Mouse (Mus musculus): ENCODE data around the gene Dop1a. TPM values are rescaled to one million over a fixed set of nuclear protein-coding genes. Genes with fewer than 3 reads are reported as not detected.

The Dop1a gene
- polyA plus RNA-seq, 1 experiment from 2014 or later, result 10.6 TPM

DNA sequence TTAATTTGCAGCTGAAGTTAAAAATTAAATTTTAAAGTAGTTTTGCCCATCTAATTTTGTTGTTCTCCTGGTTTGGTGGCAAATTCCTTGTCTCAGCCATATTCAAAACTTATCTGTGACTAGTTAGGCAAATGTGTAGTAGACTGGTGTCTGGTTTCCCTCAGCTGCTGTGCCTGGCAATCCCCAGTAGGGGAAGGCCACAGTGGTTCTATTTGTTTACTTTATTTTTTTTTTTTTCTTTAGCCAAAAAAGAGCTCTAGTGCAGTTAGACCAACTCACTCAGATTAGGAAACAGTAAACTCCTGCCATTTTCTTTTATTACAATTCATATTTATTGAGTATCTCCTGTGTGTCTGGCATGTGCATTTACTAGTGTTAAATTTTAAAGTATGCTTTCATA is 55.4 kb downstream of the Dop1a start:
- H3K36me3 ChIP-seq, result peaks cover 25% of the 10 kb centered on the region
- no peaks in the 10 kb centered on the region for H3K4me1 ChIP-seq
- H3K27me3 ChIP-seq (ENCODE audit: low read depth, poor library complexity, severe bottlenecking), result no peaks in the 10 kb centered on the region
- no peak for DNase-seq (ENCODE audit: low spot score)
- H3K27ac ChIP-seq, result no peak overlapping the region
- no peaks in the 10 kb centered on the region for H3K9me3 ChIP-seq (replicated peaks)
- no peak overlapping the region for H3K4me3 ChIP-seq

- 59% methylated on average over 2 of the region's 2 CpGs for WGBS
- Histone ChIP-seq H3K36me3 (peaks cover 14% of the 10 kb centered on the region), H3K4me1 (no peaks in the 10 kb centered on the region), H3K4me3 (no peak overlapping the region), H3K27ac (no peak overlapping the region), H3K27me3 (ENCODE audit: low read depth, poor library complexity, severe bottlenecking) (no peaks in the 10 kb centered on the region), H3K9me3 (replicated peaks) (no peaks in the 10 kb centered on the region)
- DNase-seq (ENCODE audit: low spot score), result no peak
Measured at GRCm38 (mm10) chr9:86525600-86525999, 58.6 kb downstream of the Dop1a start.

DNA sequence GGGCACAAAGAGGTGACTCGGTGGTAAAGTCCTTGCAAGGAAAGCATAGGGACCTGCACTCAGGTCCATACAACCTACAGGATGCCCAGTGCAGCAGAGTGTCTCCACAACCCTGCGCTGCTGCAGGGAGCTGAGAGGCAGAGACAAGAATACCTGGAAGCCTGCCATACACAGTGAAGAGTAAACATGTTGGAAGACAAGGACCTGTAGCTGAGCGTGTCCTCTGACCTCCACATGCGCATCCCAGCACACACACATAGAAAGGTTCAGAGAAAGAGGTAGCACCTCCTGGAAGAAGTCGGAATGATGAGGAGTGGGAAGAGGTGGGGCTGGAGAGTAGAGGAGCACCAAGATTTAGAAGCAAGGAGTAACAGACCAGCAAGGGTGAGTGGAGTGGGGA is 67.1 kb downstream of the Dop1a start:
- H3K27me3 ChIP-seq (ENCODE audit: low read depth, poor library complexity, severe bottlenecking), result no peaks in the 10 kb centered on the region
- WGBS, result 94% methylated on average over 5 of the region's 5 CpGs

DNA sequence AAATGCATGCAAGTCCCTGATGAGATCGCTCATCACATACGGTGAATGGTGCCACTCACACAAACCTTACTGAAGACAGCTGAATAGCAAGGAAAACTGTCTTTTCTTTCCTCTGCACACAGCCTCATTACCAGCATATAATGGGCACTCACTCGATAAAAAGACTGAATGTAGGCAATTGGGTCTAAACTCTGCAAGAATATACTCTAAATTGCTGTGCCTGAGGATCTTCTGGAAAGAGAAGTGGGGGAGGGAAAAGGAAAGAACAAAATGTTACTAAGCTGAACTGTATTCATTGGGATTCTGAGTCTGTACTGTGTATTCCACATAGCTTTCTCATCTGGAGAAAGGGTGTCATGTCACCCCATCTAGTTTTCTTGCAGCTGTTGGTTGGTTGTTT is 76.5 kb downstream of the Dop1a start:
- peaks cover 54% of the 10 kb centered on the region for H3K36me3 ChIP-seq
- no peaks in the 10 kb centered on the region for H3K4me1 ChIP-seq
- H3K27ac ChIP-seq, result no peak overlapping the region
- 92% methylated on average over 3 of the region's 3 CpGs for WGBS
- H3K4me3 ChIP-seq, result no peak overlapping the region
- no peaks in the 10 kb centered on the region for H3K27me3 ChIP-seq (ENCODE audit: low read depth, poor library complexity, severe bottlenecking)
- no peaks in the 10 kb centered on the region for H3K9me3 ChIP-seq (replicated peaks)
- DNase-seq (ENCODE audit: low spot score), result no peak

More for the DNA sequence above, 67.1 kb downstream of the Dop1a start:
- Histone ChIP-seq H3K27ac (no peak overlapping the region), H3K9me3 (replicated peaks) (no peaks in the 10 kb centered on the region), H3K4me1 (no peaks in the 10 kb centered on the region), H3K36me3 (peaks cover 14% of the 10 kb centered on the region; the same call in 1 of the 2 replicates), H3K4me3 (no peak overlapping the region)
- no peak for DNase-seq (ENCODE audit: low spot score)

DNA sequence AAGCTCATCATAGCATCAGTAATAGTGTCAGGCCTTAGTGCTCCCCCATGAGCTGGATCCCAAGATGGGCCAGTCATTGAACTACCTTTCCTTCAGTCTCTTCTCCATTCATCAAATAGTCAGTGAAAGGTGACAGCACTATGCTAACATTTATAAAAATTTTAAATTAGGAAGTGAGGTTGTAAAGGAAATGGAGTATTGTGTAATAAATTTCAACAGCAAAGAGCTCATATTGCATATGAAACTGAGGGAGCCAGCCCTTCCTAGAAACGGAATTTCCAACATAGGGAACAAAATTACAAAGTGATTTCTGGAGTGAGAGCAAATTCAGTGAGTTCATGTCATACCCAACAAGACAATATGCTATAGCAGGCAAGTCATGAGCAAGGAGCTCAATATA is 77.6 kb downstream of the Dop1a start:
- Histone ChIP-seq H3K4me3 (no peak overlapping the region), H3K9me3 (replicated peaks) (no peaks in the 10 kb centered on the region), H3K27me3 (ENCODE audit: low read depth, poor library complexity, severe bottlenecking) (no peaks in the 10 kb centered on the region), H3K27ac (no peak overlapping the region), H3K4me1 (no peaks in the 10 kb centered on the region), H3K36me3 (peaks cover 64% of the 10 kb centered on the region)
- 76% methylated on average over 1 of the region's 1 CpGs for WGBS
- DNase-seq (ENCODE audit: low spot score), result no peak

DNA sequence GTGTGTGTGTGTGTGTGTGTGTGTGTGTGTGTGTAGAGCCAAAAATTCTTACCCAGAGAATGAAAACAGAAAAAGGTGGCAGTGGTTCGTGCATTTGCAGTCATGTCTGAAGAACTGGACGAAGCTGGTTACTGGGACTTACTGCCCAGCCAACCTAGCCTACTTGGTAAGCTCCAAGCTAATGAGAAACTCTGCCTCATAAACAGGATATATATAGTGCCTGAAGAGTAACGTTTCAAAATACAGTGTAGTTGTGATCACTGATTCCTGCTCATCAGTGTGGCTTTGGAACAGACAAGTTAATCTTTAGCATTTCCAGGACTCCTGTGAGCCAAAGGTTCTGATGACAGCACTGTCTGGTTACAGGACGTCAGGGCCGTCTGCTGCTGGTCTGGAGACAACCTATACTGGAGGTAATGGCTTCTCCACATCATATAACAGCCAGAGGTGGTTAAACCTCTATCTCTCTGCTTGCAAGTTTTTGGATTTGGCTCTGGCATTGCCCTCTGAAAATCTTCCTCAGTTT is 82.7 kb downstream of the Dop1a start:
- Histone ChIP-seq H3K27me3 (ENCODE audit: low read depth, poor library complexity, severe bottlenecking) (no peaks in the 10 kb centered on the region), H3K4me3 (no peak overlapping the region), H3K36me3 (peaks cover 71% of the 10 kb centered on the region), H3K9me3 (replicated peaks) (no peaks in the 10 kb centered on the region), H3K27ac (no peak overlapping the region), H3K4me1 (no peaks in the 10 kb centered on the region)
- 90% methylated on average over 5 of the region's 5 CpGs for WGBS
- no peak for DNase-seq (ENCODE audit: low spot score)

GRCm38 (mm10) chr9:86550717-86551116 is 83.8 kb downstream of the Dop1a start:
- H3K27ac ChIP-seq, result no peak overlapping the region
- H3K36me3 ChIP-seq, result peaks cover 75% of the 10 kb centered on the region
- H3K27me3 ChIP-seq (ENCODE audit: low read depth, poor library complexity, severe bottlenecking), result no peaks in the 10 kb centered on the region
- no peak for DNase-seq (ENCODE audit: low spot score)
- H3K4me1 ChIP-seq, result no peaks in the 10 kb centered on the region
- no peaks in the 10 kb centered on the region for H3K9me3 ChIP-seq (replicated peaks)
- no peak overlapping the region for H3K4me3 ChIP-seq
- WGBS, result 89% methylated on average over 3 of the region's 3 CpGs

GRCm38 (mm10) chr9:86553886-86554285 is 86.9 kb downstream of the Dop1a start:
- no peaks in the 10 kb centered on the region for H3K27me3 ChIP-seq (ENCODE audit: low read depth, poor library complexity, severe bottlenecking)
- H3K36me3 ChIP-seq, result peaks cover 88% of the 10 kb centered on the region
- no peak overlapping the region for H3K4me3 ChIP-seq
- 95% methylated on average over 9 of the region's 9 CpGs for WGBS
- H3K4me1 ChIP-seq, result no peaks in the 10 kb centered on the region
- no peak overlapping the region for H3K27ac ChIP-seq
- DNase-seq (ENCODE audit: low spot score), result no peak
- H3K9me3 ChIP-seq (replicated peaks), result no peaks in the 10 kb centered on the region

DNA sequence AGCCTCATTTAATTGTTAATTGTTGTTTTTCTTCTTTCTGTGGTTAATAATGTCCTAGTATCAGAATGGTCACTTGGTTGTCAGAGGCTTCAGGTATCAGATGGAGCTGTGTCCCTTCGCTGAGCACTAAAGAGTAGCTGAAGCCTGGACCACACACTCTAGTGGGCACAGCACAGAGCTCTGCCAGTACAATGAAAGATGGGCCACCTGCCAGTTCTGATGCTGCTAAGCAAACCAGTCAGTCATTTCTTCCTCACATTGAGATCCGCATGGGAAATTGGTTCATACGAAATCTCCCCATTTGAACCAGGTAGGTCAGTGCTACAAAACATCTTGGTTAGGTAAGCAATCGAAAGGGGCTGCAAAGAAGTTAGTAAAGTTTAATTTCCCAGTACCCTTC is 87.7 kb downstream of the Dop1a start:
- DNase-seq (ENCODE audit: low spot score), result no peak
- H3K4me3 ChIP-seq, result no peak overlapping the region
- no peak overlapping the region for H3K27ac ChIP-seq
- no peaks in the 10 kb centered on the region for H3K9me3 ChIP-seq (replicated peaks)
- 98% methylated on average over 4 of the region's 4 CpGs for WGBS
- no peaks in the 10 kb centered on the region for H3K27me3 ChIP-seq (ENCODE audit: low read depth, poor library complexity, severe bottlenecking)
- no peaks in the 10 kb centered on the region for H3K4me1 ChIP-seq
- peaks cover 88% of the 10 kb centered on the region for H3K36me3 ChIP-seq

DNA sequence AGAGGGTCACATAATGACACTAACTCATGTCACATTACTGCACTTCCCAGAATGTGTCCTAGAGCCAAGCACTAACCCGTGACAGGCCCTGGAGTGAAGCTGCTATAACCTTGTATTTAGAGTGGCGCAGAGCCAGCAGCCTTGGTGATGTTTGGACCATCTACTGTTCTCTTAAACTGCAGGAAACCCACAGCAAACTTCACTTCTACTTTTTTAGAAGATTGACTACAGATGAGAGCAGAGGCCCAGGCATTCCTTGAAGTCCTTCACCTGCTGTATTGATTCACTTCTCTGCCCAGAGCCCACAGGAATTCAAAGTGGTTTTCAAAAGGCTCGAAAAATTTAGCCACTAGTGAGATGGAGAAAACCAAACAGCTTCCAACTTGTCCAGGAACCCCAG is 93.6 kb downstream of the Dop1a start:
- H3K27ac ChIP-seq, result no peak overlapping the region
- H3K4me1 ChIP-seq, result no peaks in the 10 kb centered on the region
- no peak overlapping the region for H3K4me3 ChIP-seq
- peaks cover 91% of the 10 kb centered on the region for H3K36me3 ChIP-seq
- H3K27me3 ChIP-seq (ENCODE audit: low read depth, poor library complexity, severe bottlenecking), result no peaks in the 10 kb centered on the region
- no peaks in the 10 kb centered on the region for H3K9me3 ChIP-seq (replicated peaks)
- no peak for DNase-seq (ENCODE audit: low spot score)
- WGBS, result 95% methylated on average over 3 of the region's 3 CpGs

GRCm38 (mm10) chr9:86569314-86569910 is 102.5 kb downstream of the Dop1a start:
- DNase-seq (ENCODE audit: low spot score), result no peak

DNA sequence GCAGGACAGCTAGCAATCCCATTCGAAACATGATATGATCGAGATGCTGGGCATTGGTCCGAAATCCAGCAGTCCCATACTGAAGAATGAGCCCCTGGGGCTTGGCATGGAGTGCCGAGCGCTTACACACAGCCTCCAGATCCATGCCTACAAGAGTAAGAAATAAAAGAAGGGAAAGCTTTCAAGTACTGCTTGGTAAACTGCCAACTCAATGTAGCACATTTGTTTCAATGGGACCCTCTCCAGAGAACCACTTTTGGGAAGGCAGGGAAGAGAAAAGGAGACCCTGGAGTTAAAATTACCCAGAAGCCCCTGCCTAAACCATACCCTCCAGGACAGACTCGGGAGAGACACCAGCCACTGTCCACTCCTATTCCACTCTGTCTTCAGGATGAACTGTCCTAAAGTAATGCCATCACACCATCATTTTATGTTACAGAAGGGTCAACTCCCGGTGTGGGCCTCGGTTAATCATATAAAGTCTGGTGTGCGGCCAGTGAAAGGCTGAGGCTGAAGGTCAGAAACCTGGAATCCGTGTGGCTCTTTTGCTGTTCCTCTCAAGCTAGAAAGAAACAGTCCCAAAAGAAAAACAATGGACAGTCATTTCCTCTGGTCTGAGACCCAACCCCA is 103.4 kb downstream of the Dop1a start:
- DNase-seq (ENCODE audit: low spot score), result no peak

More at GRCm38 (mm10) chr9:86569314-86569910, 102.5 kb downstream of the Dop1a start:
- Histone ChIP-seq H3K4me1 (peaks cover 17% of the 10 kb centered on the region), H3K36me3 (peaks cover 50% of the 10 kb centered on the region), H3K9me3 (replicated peaks) (no peaks in the 10 kb centered on the region), H3K4me3 (no peak overlapping the region), H3K27me3 (ENCODE audit: low read depth, poor library complexity, severe bottlenecking) (peaks cover 5% of the 10 kb centered on the region; the same call in 1 of the 2 replicates), H3K27ac (no peak overlapping the region)
- WGBS, result 84% methylated on average over 3 of the region's 3 CpGs

GRCm38 (mm10) chr9:86570946-86571345 is 104.0 kb downstream of the Dop1a start:
- peaks cover 35% of the 10 kb centered on the region for H3K36me3 ChIP-seq
- peaks cover 17% of the 10 kb centered on the region for H3K4me1 ChIP-seq
- no peaks in the 10 kb centered on the region for H3K9me3 ChIP-seq (replicated peaks)
- WGBS, result 17% methylated on average over 8 of the region's 8 CpGs
- DNase-seq (ENCODE audit: low spot score), result no peak
- no peak overlapping the region for H3K27ac ChIP-seq
- H3K27me3 ChIP-seq (ENCODE audit: low read depth, poor library complexity, severe bottlenecking), result peaks cover 5% of the 10 kb centered on the region; the same call in 1 of the 2 replicates
- H3K4me3 ChIP-seq, result peak overlapping the region; percentile 76

More for the DNA sequence above, 103.4 kb downstream of the Dop1a start:
- peaks cover 17% of the 10 kb centered on the region for H3K4me1 ChIP-seq
- H3K27ac ChIP-seq, result no peak overlapping the region
- no peaks in the 10 kb centered on the region for H3K9me3 ChIP-seq (replicated peaks)
- H3K36me3 ChIP-seq, result peaks cover 41% of the 10 kb centered on the region
- 86% methylated on average over 10 of the region's 10 CpGs for WGBS
- H3K4me3 ChIP-seq, result peak overlapping the region; percentile 76
- H3K27me3 ChIP-seq (ENCODE audit: low read depth, poor library complexity, severe bottlenecking), result peaks cover 5% of the 10 kb centered on the region; the same call in 1 of the 2 replicates

All from limb, embryonic 10.5 days (tissue).